Mouse (Mus musculus): ENCODE data around the gene Epha3. TPM values are rescaled to one million over a fixed set of nuclear protein-coding genes. Genes with fewer than 3 reads are reported as not detected.

The Epha3 gene
- polyA plus RNA-seq, 1 experiment from 2014 or later = 26.2 TPM

DNA sequence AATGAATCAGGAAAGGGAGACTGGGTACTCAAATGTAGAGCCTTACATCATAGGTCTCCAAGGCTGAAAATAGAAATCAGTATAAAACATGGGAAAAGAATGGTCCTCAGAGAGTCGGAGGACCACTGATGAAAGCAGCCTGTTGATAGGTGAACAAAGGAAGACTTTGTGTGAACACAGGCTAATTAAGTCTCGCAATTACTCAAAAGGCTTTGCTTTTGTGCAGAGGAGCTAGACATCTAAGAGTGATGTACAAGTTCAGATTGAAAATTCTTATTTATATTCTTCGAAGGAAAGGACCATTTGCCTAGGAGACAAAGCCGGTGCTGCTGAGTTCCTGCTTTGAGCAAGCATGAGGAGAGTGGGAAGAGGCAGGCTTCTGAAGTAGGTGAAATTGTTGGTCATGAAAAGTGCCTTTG is 363.0 kb downstream of the Epha3 start:
- Histone ChIP-seq H3K4me2 (no peak overlapping the region), H3K4me1 (replicated peaks) (no peaks in the 10 kb centered on the region), H3K4me3 (replicated peaks) (no peak overlapping the region), H3K27me3 (no peaks in the 10 kb centered on the region), H3K36me3 (no peaks in the 10 kb centered on the region), H3K9ac (replicated peaks) (no peak overlapping the region), H3K9me3 (no peaks in the 10 kb centered on the region), H3K27ac (no peak overlapping the region)
- ATAC-seq (ENCODE audit: insufficient number of reproducible peaks, insufficient read depth, low FRiP score, low TSS enrichment, low read depth) = no peak
- 80% methylated on average over 4 of the region's 4 CpGs for whole genome bisulfite sequencing

All from limb, embryonic 12.5 days (tissue).